Mouse (Mus musculus) thymus, adult 2 months (tissue): ENCODE measurements at regions not wholly inside any gene's neighbourhood (a gene's known extent, or its start where the extent isn't known, plus 50 kb on each side); places are given as distances from the start of the nearest gene placed in this dataset.

ENCODE experiments used
- DNase-seq: peaks from one replicate; pipeline ENCODE4 v3.0.0; 2021
- H3K27ac ChIP-seq: fragments of 200-500 bp; 2 replicates; pipeline ENCODE4 v1.5.1; 2012; ENCODE audit warnings: low read length, control low read depth; ENCODE audit not compliant: control insufficient read depth, insufficient read depth
- H3K27me3 ChIP-seq: fragments of 200-500 bp; 2 replicates; pipeline ENCODE4 v1.6.1; 2012; ENCODE audit warnings: mild to moderate bottlenecking, low read length, moderate library complexity, mixed read lengths; ENCODE audit not compliant: control insufficient read depth, insufficient read depth
- H3K36me3 ChIP-seq: fragments of 200-500 bp; 2 replicates; pipeline ENCODE4 v1.6.1; 2012; ENCODE audit warnings: mild to moderate bottlenecking, low read length, moderate library complexity; ENCODE audit not compliant: control insufficient read depth, insufficient read depth
- H3K4me1 ChIP-seq: fragments of 200-500 bp; replicated peaks from 2 replicates; pipeline ENCODE4 v1.6.1; 2012; ENCODE audit warnings: low read length; ENCODE audit not compliant: control insufficient read depth, insufficient read depth
- H3K4me3 ChIP-seq: fragments of 200-500 bp; 2 replicates; pipeline ENCODE4 v1.5.1; 2012; ENCODE audit warnings: mild to moderate bottlenecking, low read length, control low read depth, moderate library complexity; ENCODE audit not compliant: control insufficient read depth, insufficient read depth
- CTCF ChIP-seq: fragments of 200-500 bp; IDR thresholded peaks from 2 replicates; pipeline ENCODE4 v1.5.1; 2012; ENCODE audit warnings: mild to moderate bottlenecking, control low read depth, low read length, moderate library complexity, borderline replicate concordance; ENCODE audit not compliant: control insufficient read depth, poor library complexity, insufficient read depth; ENCODE audit errors: extremely low read depth
- POLR2A ChIP-seq: fragments of 200-500 bp; IDR thresholded peaks from 2 replicates; pipeline ENCODE4 v1.6.1; 2012; ENCODE audit warnings: mild to moderate bottlenecking, low read length, control low read depth, moderate library complexity; ENCODE audit not compliant: control insufficient read depth, poor library complexity, insufficient read depth; ENCODE audit errors: extremely low read depth
- WGBS: fragments of 180-500 bp; shearing (Covaris S2); methylation state at CpG from one replicate; pipeline ENCODE4 v1.1.7; 2018; 5-methylcytosine and 5-hydroxymethylcytosine counted together

- Histone ChIP-seq H3K4me3 (no peak overlapping the region), H3K4me1 (peaks cover 9% of the 10 kb centered on the region), H3K27ac (no peak overlapping the region), H3K36me3 (no peaks in the 10 kb centered on the region), H3K27me3 (no peaks in the 10 kb centered on the region)
- DNase-seq: no peak
- no peak for TF ChIP-seq CTCF
- TF ChIP-seq POLR2A: no peak
- WGBS: 77% methylated on average over 5 of the region's 5 CpGs
Measured at GRCm38 (mm10) chr12:79907583-79907982, 205.2 kb downstream of the Zfp36l1 start.

GRCm38 (mm10) chr12:79906738-79907365 lies 206.0 kb downstream of the Zfp36l1 start:
- Histone ChIP-seq H3K36me3 (no peaks in the 10 kb centered on the region), H3K4me3 (no peak overlapping the region), H3K4me1 (peaks cover 9% of the 10 kb centered on the region), H3K27me3 (no peaks in the 10 kb centered on the region), H3K27ac (no peak overlapping the region)
- no peak for DNase-seq
- no peak for TF ChIP-seq CTCF
- no peak for TF ChIP-seq POLR2A
- 51% methylated on average over 10 of the region's 10 CpGs for WGBS

- no peak overlapping the region for H3K27ac ChIP-seq
- H3K27me3 ChIP-seq: no peaks in the 10 kb centered on the region
- H3K4me3 ChIP-seq: no peak overlapping the region
- H3K36me3 ChIP-seq: no peaks in the 10 kb centered on the region
- no peak for TF ChIP-seq CTCF
- no peak for TF ChIP-seq POLR2A
- no peak for DNase-seq
- peaks cover 9% of the 10 kb centered on the region for H3K4me1 ChIP-seq
- 60% methylated on average over 10 of the region's 10 CpGs for WGBS
Measured at GRCm38 (mm10) chr12:79905828-79906737, 206.7 kb downstream of the Zfp36l1 start.

- Histone ChIP-seq H3K27me3 (no peaks in the 10 kb centered on the region), H3K36me3 (no peaks in the 10 kb centered on the region), H3K4me1 (peaks cover 9% of the 10 kb centered on the region), H3K4me3 (no peak overlapping the region), H3K27ac (no peak overlapping the region)
- no peak for DNase-seq
- no peak for TF ChIP-seq POLR2A
- TF ChIP-seq CTCF: no peak
- WGBS: 55% methylated on average over 2 of the region's 2 CpGs
Measured at GRCm38 (mm10) chr12:79904913-79905549, 207.8 kb downstream of the Zfp36l1 start.

GRCm38 (mm10) chr12:79902761-79903160 lies 210.1 kb downstream of the Zfp36l1 start:
- Histone ChIP-seq H3K36me3 (no peaks in the 10 kb centered on the region), H3K4me1 (peaks cover 9% of the 10 kb centered on the region), H3K27me3 (no peaks in the 10 kb centered on the region), H3K27ac (no peak overlapping the region), H3K4me3 (no peak overlapping the region)
- TF ChIP-seq POLR2A: no peak
- TF ChIP-seq CTCF: no peak
- WGBS: 69% methylated on average over 7 of the region's 7 CpGs
- no peak for DNase-seq

GRCm38 (mm10) chr12:79902163-79902562 lies 210.7 kb downstream of the Zfp36l1 start:
- H3K27me3 ChIP-seq: no peaks in the 10 kb centered on the region
- 90% methylated on average over 7 of the region's 7 CpGs for WGBS
- H3K4me3 ChIP-seq: no peak overlapping the region
- DNase-seq: no peak
- H3K4me1 ChIP-seq: peaks cover 9% of the 10 kb centered on the region
- no peak for TF ChIP-seq POLR2A
- no peak for TF ChIP-seq CTCF
- no peak overlapping the region for H3K27ac ChIP-seq
- no peaks in the 10 kb centered on the region for H3K36me3 ChIP-seq
